Mouse (Mus musculus): ENCODE measurements around the gene Hcar2. TPM values are rescaled to one million over a fixed set of nuclear protein-coding genes. Genes with fewer than 3 reads are reported as not detected.

Hcar2 gene
- not detected for polyA plus RNA-seq (2012; fragmentation: generic; extraction: Trizol)
- long read RNA-seq, experiment 1: 0 reads
- long read RNA-seq, experiment 2: 0 reads

- Histone ChIP-seq H3K79me2 (ENCODE audit: control insufficient read depth, insufficient read depth) (no peaks in the 10 kb centered on the region), H3K4me3 (ENCODE audit: insufficient read depth, poor library complexity, severe bottlenecking) (no peak within 1 kb of the TSS), H3K27me3 (ENCODE audit: control insufficient read depth, insufficient read depth, insufficient read length) (no peaks in the 10 kb centered on the region), H3K79me3 (ENCODE audit: low read depth) (no peaks in the 10 kb centered on the region), H3ac (ENCODE audit: control insufficient read depth, insufficient read length, low read depth) (no peak within 1 kb of the TSS), H3K36me3 (ENCODE audit: control insufficient read depth, insufficient read depth) (no peaks in the 10 kb centered on the region)
- TF ChIP-seq CEBPB (IDR thresholded peaks at IDR 0.05; ENCODE audit: low read depth) (peak; percentile 3), MYOD1 (IDR thresholded peaks at IDR 0.05; ENCODE audit: control insufficient read depth, insufficient read length, low read depth) (no peak), CTCF (IDR thresholded peaks at IDR 0.05; ENCODE audit: control insufficient read depth, insufficient read depth, insufficient read length) (no peak), MYOG (IDR thresholded peaks at IDR 0.05; ENCODE audit: control insufficient read depth, extremely low read depth, insufficient read length) (no peak), USF1 (IDR thresholded peaks at IDR 0.05; ENCODE audit: low read depth) (no peak), FOSL1 (IDR thresholded peaks at IDR 0.05; ENCODE audit: insufficient read depth, low read length, poor library complexity, severe bottlenecking) (no peak), MAX (IDR thresholded peaks at IDR 0.05) (no peak)
Observed at GRCm38 (mm10) chr5:123865365-123865764, at the start of gene Hcar2. Gene Hcar2, minus strand, starts transcription at chr5:123865499.

- peaks cover 95% of the 10 kb centered on the region for H3K36me3 ChIP-seq (ENCODE audit: control insufficient read depth, insufficient read depth)
- no peak overlapping the region for H3K4me3 ChIP-seq (ENCODE audit: insufficient read depth, poor library complexity, severe bottlenecking)
Observed at GRCm38 (mm10) chr5:123914852-123915251, 49.6 kb upstream of the Hcar2 start.

GRCm38 (mm10) chr5:123907631-123907977, 42.3 kb upstream of the Hcar2 start:
- H3K27me3 ChIP-seq (ENCODE audit: control insufficient read depth, insufficient read depth, insufficient read length): no peaks in the 10 kb centered on the region
- peaks cover 52% of the 10 kb centered on the region for H3K79me3 ChIP-seq (ENCODE audit: low read depth)
- no peak for TF ChIP-seq MYOG (IDR thresholded peaks at IDR 0.05; ENCODE audit: control insufficient read depth, extremely low read depth, insufficient read length)
- no peak for TF ChIP-seq FOSL1 (IDR thresholded peaks at IDR 0.05; ENCODE audit: insufficient read depth, low read length, poor library complexity, severe bottlenecking)
- no peak for TF ChIP-seq CEBPB (IDR thresholded peaks at IDR 0.05; ENCODE audit: low read depth)
- peaks cover 54% of the 10 kb centered on the region for H3K79me2 ChIP-seq (ENCODE audit: control insufficient read depth, insufficient read depth)
- peak overlapping the region; percentile 96 for H3ac ChIP-seq (ENCODE audit: control insufficient read depth, insufficient read length, low read depth)
- peaks cover 43% of the 10 kb centered on the region for H3K36me3 ChIP-seq (ENCODE audit: control insufficient read depth, insufficient read depth)
- H3K4me3 ChIP-seq (ENCODE audit: insufficient read depth, poor library complexity, severe bottlenecking): peak overlapping the region; percentile 86

More at GRCm38 (mm10) chr5:123914852-123915251, 49.6 kb upstream of the Hcar2 start:
- peaks cover 58% of the 10 kb centered on the region for H3K79me3 ChIP-seq (ENCODE audit: low read depth)
- TF ChIP-seq CEBPB (IDR thresholded peaks at IDR 0.05; ENCODE audit: low read depth): no peak
- TF ChIP-seq MYOD1 (IDR thresholded peaks at IDR 0.05; ENCODE audit: control insufficient read depth, insufficient read length, low read depth): no peak
- no peak for TF ChIP-seq MAX (IDR thresholded peaks at IDR 0.05)
- no peak for TF ChIP-seq FOSL1 (IDR thresholded peaks at IDR 0.05; ENCODE audit: insufficient read depth, low read length, poor library complexity, severe bottlenecking)
- no peak for TF ChIP-seq MYOG (IDR thresholded peaks at IDR 0.05; ENCODE audit: control insufficient read depth, extremely low read depth, insufficient read length)
- H3ac ChIP-seq (ENCODE audit: control insufficient read depth, insufficient read length, low read depth): no peak overlapping the region
- H3K79me2 ChIP-seq (ENCODE audit: control insufficient read depth, insufficient read depth): peaks cover 83% of the 10 kb centered on the region
- H3K27me3 ChIP-seq (ENCODE audit: control insufficient read depth, insufficient read depth, insufficient read length): no peaks in the 10 kb centered on the region

GRCm38 (mm10) chr5:123906976-123907630, 41.8 kb upstream of the Hcar2 start, which contains the start of gene Denr:
Gene Denr, plus strand, starts transcription at chr5:123907175.
- Histone ChIP-seq H3K79me3 (ENCODE audit: low read depth) (peaks cover 47% of the 10 kb centered on the region), H3ac (ENCODE audit: control insufficient read depth, insufficient read length, low read depth) (peak within 1 kb of the TSS; percentile 96), H3K4me3 (ENCODE audit: insufficient read depth, poor library complexity, severe bottlenecking) (peak within 1 kb of the TSS; percentile 86), H3K79me2 (ENCODE audit: control insufficient read depth, insufficient read depth) (peaks cover 49% of the 10 kb centered on the region), H3K27me3 (ENCODE audit: control insufficient read depth, insufficient read depth, insufficient read length) (no peaks in the 10 kb centered on the region), H3K36me3 (ENCODE audit: control insufficient read depth, insufficient read depth) (peaks cover 38% of the 10 kb centered on the region)
- TF ChIP-seq MYOG (IDR thresholded peaks at IDR 0.05; ENCODE audit: control insufficient read depth, extremely low read depth, insufficient read length) (no peak), MYOD1 (IDR thresholded peaks at IDR 0.05; ENCODE audit: control insufficient read depth, insufficient read length, low read depth) (no peak), MAX (IDR thresholded peaks at IDR 0.05) (peak; percentile 84), CTCF (IDR thresholded peaks at IDR 0.05; ENCODE audit: control insufficient read depth, insufficient read depth, insufficient read length) (peak; percentile 94), CEBPB (IDR thresholded peaks at IDR 0.05; ENCODE audit: low read depth) (no peak)

GRCm38 (mm10) chr5:123906146-123906975, 41.1 kb upstream of the Hcar2 start:
- TF ChIP-seq MAX (IDR thresholded peaks at IDR 0.05) (no peak), MYOD1 (IDR thresholded peaks at IDR 0.05; ENCODE audit: control insufficient read depth, insufficient read length, low read depth) (no peak), CTCF (IDR thresholded peaks at IDR 0.05; ENCODE audit: control insufficient read depth, insufficient read depth, insufficient read length) (no peak), USF1 (IDR thresholded peaks at IDR 0.05; ENCODE audit: low read depth) (no peak), MYOG (IDR thresholded peaks at IDR 0.05; ENCODE audit: control insufficient read depth, extremely low read depth, insufficient read length) (no peak), CEBPB (IDR thresholded peaks at IDR 0.05; ENCODE audit: low read depth) (no peak)
- Histone ChIP-seq H3K4me3 (ENCODE audit: insufficient read depth, poor library complexity, severe bottlenecking) (no peak overlapping the region), H3K36me3 (ENCODE audit: control insufficient read depth, insufficient read depth) (peaks cover 31% of the 10 kb centered on the region), H3K79me3 (ENCODE audit: low read depth) (peaks cover 41% of the 10 kb centered on the region), H3K27me3 (ENCODE audit: control insufficient read depth, insufficient read depth, insufficient read length) (no peaks in the 10 kb centered on the region), H3K79me2 (ENCODE audit: control insufficient read depth, insufficient read depth) (peaks cover 42% of the 10 kb centered on the region), H3ac (ENCODE audit: control insufficient read depth, insufficient read length, low read depth) (no peak overlapping the region)
